Mouse (Mus musculus) cerebellum, adult 11-12 months (tissue): Measurements from ENCODE around the gene Gpat3.
A peak's percentile ranks its signal among the peaks of the same experiment; 100 is the strongest.

Source experiments
- DNase-seq: peaks from one replicate; pipeline ENCODE4 v3.0.0; 2022

Gpat3 gene

GRCm38 (mm10) chr5:100845485-100845847 is at the start of gene Gpat3:
Gpat3 (plus strand) TSS chr5:100845713.
- DNase-seq = peak; percentile 48

- DNase-seq = peak; percentile 93
Measured at GRCm38 (mm10) chr5:100798165-100798860, 47.2 kb upstream of the Gpat3 start, which contains the start of the genes Helq and Mrps18c. Helq (minus strand) TSS chr5:100798598. Mrps18c (plus strand) TSS chr5:100798627.

- DNase-seq = no peak
Measured at GRCm38 (mm10) chr5:100818341-100818740, 27.2 kb upstream of the Gpat3 start.

- no peak for DNase-seq
Measured at GRCm38 (mm10) chr5:100819568-100820480, 25.7 kb upstream of the Gpat3 start.

GRCm38 (mm10) chr5:100820483-100821184 is 24.9 kb upstream of the Gpat3 start, which contains the start of gene Abraxas1:
Abraxas1 (minus strand) TSS chr5:100820965.
- DNase-seq = peak; percentile 85

GRCm38 (mm10) chr5:100821375-100821774 is 24.1 kb upstream of the Gpat3 start:
- no peak for DNase-seq

- no peak for DNase-seq
Measured at GRCm38 (mm10) chr5:100822826-100823225, 22.7 kb upstream of the Gpat3 start.

- no peak for DNase-seq
Measured at GRCm38 (mm10) chr5:100825975-100826374, 19.5 kb upstream of the Gpat3 start.

GRCm38 (mm10) chr5:100826531-100826930 is 19.0 kb upstream of the Gpat3 start:
- DNase-seq = no peak

- no peak for DNase-seq
Measured at GRCm38 (mm10) chr5:100828701-100829100, 16.8 kb upstream of the Gpat3 start.

- no peak for DNase-seq
Measured at GRCm38 (mm10) chr5:100832680-100833079, 12.8 kb upstream of the Gpat3 start.

GRCm38 (mm10) chr5:100833841-100834240 is 11.7 kb upstream of the Gpat3 start:
- DNase-seq = no peak

- DNase-seq = no peak
Measured at GRCm38 (mm10) chr5:100835862-100836538, 9.5 kb upstream of the Gpat3 start.

GRCm38 (mm10) chr5:100837907-100838306 is 7.6 kb upstream of the Gpat3 start:
- no peak for DNase-seq

GRCm38 (mm10) chr5:100844485-100844884 is 1.0 kb upstream of the Gpat3 start:
- DNase-seq = no peak

- DNase-seq = peak; percentile 54
Measured at GRCm38 (mm10) chr5:100845848-100846598, 510 bp downstream of the Gpat3 start.

- no peak for DNase-seq
Measured at GRCm38 (mm10) chr5:100846599-100846920, 1.0 kb downstream of the Gpat3 start.

- DNase-seq = no peak
Measured at GRCm38 (mm10) chr5:100847143-100847542, 1.6 kb downstream of the Gpat3 start.

GRCm38 (mm10) chr5:100853963-100854362 is 8.4 kb downstream of the Gpat3 start:
- DNase-seq = no peak

- no peak for DNase-seq
Measured at GRCm38 (mm10) chr5:100856552-100856951, 11.0 kb downstream of the Gpat3 start.

GRCm38 (mm10) chr5:100860417-100861053 is 15.0 kb downstream of the Gpat3 start:
- no peak for DNase-seq
